Mouse (Mus musculus) activated CD4-positive, CD25-positive, alpha-beta regulatory T cell, adult 9 weeks (primary cell): ENCODE results near the gene Otog. TPM values are rescaled to one million over a fixed set of nuclear protein-coding genes. Genes with fewer than 3 reads are reported as not detected.

Experiments
- polyA plus RNA-seq: library from polyadenylated mRNA; unstranded; fragments of 100-300 nt; shearing (Covaris generic); gene quantifications from one replicate; pipeline ENCODE4 v1.2.1, GENCODE M21; 2017

The Otog gene
- not detected for polyA plus RNA-seq

DNA sequence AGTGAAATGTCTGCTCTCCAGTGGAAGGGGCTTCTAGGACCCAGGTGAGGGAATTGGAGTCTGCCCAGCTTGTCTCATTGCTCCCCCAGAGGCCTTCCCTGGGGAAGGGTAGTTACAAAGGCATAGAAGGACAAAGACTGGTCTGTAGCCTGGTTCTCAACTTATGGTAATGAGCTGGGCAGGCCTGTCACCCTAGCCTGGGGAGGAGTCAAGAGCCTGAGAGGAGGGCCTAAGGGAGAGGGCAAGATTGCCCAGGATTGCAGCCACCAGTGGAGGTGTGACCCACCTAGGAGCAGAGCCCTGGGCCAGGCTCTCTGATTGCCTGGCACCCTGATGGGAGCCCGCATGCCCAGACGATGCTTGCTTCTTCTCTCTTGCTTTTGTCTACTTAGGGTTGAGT, at the start of gene Otog:
Gene Otog, plus strand, starts transcription at position 292 of the 400 bp plus-strand sequence.

GRCm38 (mm10) chr7:46238346-46238745, 2.4 kb upstream of the Otog start, which contains the start of gene Ush1c:
Gene Ush1c, minus strand, starts transcription at chr7:46238503.

Other genes starting within 250 kb of the Otog start
- gene Abcc6, start 210.7 kb upstream of the Otog start, polyA plus RNA-seq, result not detected
- 22.0 TPM for gene Nomo1, start 207.3 kb upstream of the Otog start, polyA plus RNA-seq
- not detected for gene Kcnj11, start 140.2 kb upstream of the Otog start, polyA plus RNA-seq
- gene Abcc8, start 61.0 kb upstream of the Otog start, polyA plus RNA-seq, result not detected
- not detected for gene Ush1c, start 2.5 kb upstream of the Otog start, polyA plus RNA-seq
- gene Myod1, start 135.5 kb downstream of the Otog start, polyA plus RNA-seq, result not detected
- not detected for gene Kcnc1, start 155.5 kb downstream of the Otog start, polyA plus RNA-seq